Mouse (Mus musculus) cerebellum, adult 2 months (tissue): ENCODE results near the gene Foxj2. TPM values are rescaled to one million over a fixed set of nuclear protein-coding genes. Genes with fewer than 3 reads are reported as not detected.

Source experiments
- DNase-seq, 2 experiments: peaks; one replicate each; pipeline ENCODE4 v3.0.0; 2021
- H3K27ac ChIP-seq: fragments of 200-500 bp; 2 replicates; pipeline ENCODE4 v1.5.1; 2012; ENCODE audit warnings: low read length, control low read depth, inconsistent platforms; ENCODE audit not compliant: insufficient read depth
- H3K27me3 ChIP-seq: fragments of 200-500 bp; 2 replicates; pipeline ENCODE4 v1.6.1; 2012; ENCODE audit warnings: inconsistent platforms, mild to moderate bottlenecking, low read length, moderate library complexity; ENCODE audit not compliant: control insufficient read depth, insufficient read depth
- H3K4me1 ChIP-seq: fragments of 200-500 bp; 2 replicates; pipeline ENCODE4 v1.6.1; 2011; ENCODE audit warnings: low read length; ENCODE audit not compliant: control insufficient read depth, insufficient read depth
- H3K4me3 ChIP-seq: fragments of 200-500 bp; replicated peaks from 2 replicates; pipeline ENCODE3; 2011; ENCODE audit warnings: mild to moderate bottlenecking, low read depth, low read length, control low read depth; ENCODE audit not compliant: insufficient read depth
- CTCF ChIP-seq: fragments of 200-500 bp; IDR thresholded peaks from 2 replicates; pipeline ENCODE4 v1.5.1; 2011; ENCODE audit warnings: low read depth, mild to moderate bottlenecking, control low read depth, low read length, moderate library complexity, borderline replicate concordance; ENCODE audit not compliant: insufficient read depth
- POLR2A ChIP-seq: fragments of 200-500 bp; IDR thresholded peaks from 2 replicates; pipeline ENCODE4 v1.6.1; 2011; ENCODE audit warnings: low read length, control low read depth, borderline replicate concordance; ENCODE audit not compliant: insufficient read depth
- WGBS: fragments of 180-500 bp; shearing (Covaris S2); methylation state at CpG from one replicate; pipeline ENCODE4 v1.1.7; 2018; 5-methylcytosine and 5-hydroxymethylcytosine counted together
- polyA plus RNA-seq: library from polyadenylated mRNA; depleted of rRNA; stranded (reverse); fragments of >200 nt; gene quantifications from 2 replicates; pipeline ENCODE4 v1.2.3, GENCODE M21; 2012

The Foxj2 gene
- polyA plus RNA-seq, 1 experiment = 17.7 TPM

- DNase-seq = peak in 1 of 2 experiments; percentile 42
- TF ChIP-seq POLR2A (no peak), CTCF (peak; percentile 57; the same call in 1 of the 2 replicates)
Observed at GRCm38 (mm10) chr6:122834365-122834764, 14.7 kb downstream of the Foxj2 start.

DNA sequence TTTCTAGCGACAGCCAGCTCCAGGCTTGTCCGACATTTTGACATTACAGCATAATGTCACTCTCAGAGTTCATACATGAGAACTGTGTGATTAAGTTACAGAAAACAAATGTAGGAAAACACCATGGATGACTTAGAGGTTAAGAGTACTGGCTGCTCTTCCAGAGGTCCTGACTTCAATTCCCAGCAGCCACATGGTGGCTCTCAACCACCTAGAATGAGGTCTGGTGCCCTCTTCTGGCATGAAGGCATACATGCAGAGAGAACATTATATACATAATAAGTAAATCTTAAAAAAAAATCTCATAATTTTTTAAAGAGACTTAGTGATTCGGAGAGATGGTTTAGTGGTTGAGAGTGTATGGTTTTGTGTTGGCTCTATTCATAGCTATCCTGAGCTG lies 17.3 kb downstream of the Foxj2 start:
- TF ChIP-seq POLR2A = no peak
- TF ChIP-seq CTCF = no peak
- Histone ChIP-seq H3K4me1 (no peaks in the 10 kb centered on the region), H3K27ac (no peak overlapping the region), H3K27me3 (no peaks in the 10 kb centered on the region), H3K4me3 (no peak overlapping the region)
- WGBS = over 99% methylated on average over 3 of the region's 3 CpGs
- DNase-seq = no peak

More at GRCm38 (mm10) chr6:122834365-122834764, 14.7 kb downstream of the Foxj2 start:
- WGBS = 79% methylated on average over 4 of the region's 4 CpGs
- Histone ChIP-seq H3K27ac (no peak overlapping the region), H3K27me3 (no peaks in the 10 kb centered on the region), H3K4me1 (no peaks in the 10 kb centered on the region), H3K4me3 (no peak overlapping the region)

- Histone ChIP-seq H3K27me3 (no peaks in the 10 kb centered on the region), H3K27ac (no peak overlapping the region), H3K4me1 (no peaks in the 10 kb centered on the region), H3K4me3 (no peak overlapping the region)
- DNase-seq = no peak
- TF ChIP-seq POLR2A = no peak
- TF ChIP-seq CTCF = no peak
- WGBS = 81% methylated on average over 5 of the region's 5 CpGs
Observed at GRCm38 (mm10) chr6:122837539-122837938, 17.8 kb downstream of the Foxj2 start.

GRCm38 (mm10) chr6:122843759-122844158 lies 24.0 kb downstream of the Foxj2 start:
- Histone ChIP-seq H3K27ac (no peak overlapping the region), H3K4me3 (no peak overlapping the region), H3K27me3 (no peaks in the 10 kb centered on the region), H3K4me1 (no peaks in the 10 kb centered on the region)
- TF ChIP-seq CTCF (no peak), POLR2A (no peak)
- WGBS = 84% methylated on average over 6 of the region's 6 CpGs
- DNase-seq = no peak

GRCm38 (mm10) chr6:122852696-122853095 lies 33.0 kb downstream of the Foxj2 start:
- no peak for TF ChIP-seq CTCF
- TF ChIP-seq POLR2A = no peak
- H3K4me1 ChIP-seq = no peaks in the 10 kb centered on the region
- H3K4me3 ChIP-seq = no peak overlapping the region
- H3K27me3 ChIP-seq = no peaks in the 10 kb centered on the region
- no peak overlapping the region for H3K27ac ChIP-seq
- no peak for DNase-seq
- 69% methylated on average over 2 of the region's 2 CpGs for WGBS

DNA sequence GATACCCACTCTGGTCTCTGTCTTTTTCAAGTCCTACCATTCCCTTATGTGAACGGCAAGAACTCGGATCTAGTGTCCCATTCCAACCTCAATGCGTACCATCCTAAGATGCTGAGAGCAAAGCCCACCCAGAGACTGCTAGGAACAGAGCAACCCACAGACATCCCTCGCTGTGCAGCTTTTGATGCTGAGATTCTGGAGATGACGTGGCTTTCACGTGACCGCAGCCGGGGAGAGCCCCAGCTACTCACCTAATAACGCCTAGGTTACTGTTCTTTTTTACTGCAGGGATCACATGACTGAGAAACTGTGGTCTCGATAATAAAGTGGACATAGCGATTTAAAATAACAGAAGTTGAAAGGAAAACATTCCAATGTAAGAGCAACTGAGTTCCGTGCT lies 34.8 kb downstream of the Foxj2 start:
- DNase-seq = no peak
- Histone ChIP-seq H3K4me3 (no peak overlapping the region), H3K4me1 (no peaks in the 10 kb centered on the region), H3K27me3 (no peaks in the 10 kb centered on the region), H3K27ac (no peak overlapping the region)
- TF ChIP-seq POLR2A = no peak
- TF ChIP-seq CTCF = no peak
- WGBS = 86% methylated on average over 12 of the region's 12 CpGs

DNA sequence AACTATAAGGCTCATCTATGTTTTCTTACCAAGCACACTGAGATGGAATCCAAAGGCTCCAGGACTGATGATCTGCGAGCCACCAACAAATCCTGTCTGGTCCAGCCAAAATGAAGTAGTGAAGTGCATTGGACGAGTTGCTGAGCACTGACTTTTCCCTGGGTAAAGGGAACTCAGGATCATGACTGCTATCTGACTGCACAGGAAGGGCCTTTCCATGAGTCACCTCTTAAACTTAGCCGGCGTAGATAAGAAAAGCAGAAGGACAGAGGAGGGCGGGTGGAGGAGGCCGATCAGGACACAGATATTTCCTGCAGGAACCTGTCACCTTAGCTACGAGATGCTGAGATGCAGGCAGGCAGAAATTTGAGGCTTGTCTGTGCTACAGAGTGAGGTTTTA lies 36.2 kb downstream of the Foxj2 start, which contains the start of gene C3ar1:
Gene C3ar1 (minus strand): TSS at position 207 of the 400 bp plus-strand sequence.
- no peak for DNase-seq
- no peak within 1 kb of the TSS for H3K4me3 ChIP-seq
- no peak for TF ChIP-seq CTCF
- TF ChIP-seq POLR2A = no peak
- H3K27me3 ChIP-seq = no peaks in the 10 kb centered on the region
- H3K4me1 ChIP-seq = no peaks in the 10 kb centered on the region
- 82% methylated on average over 7 of the region's 7 CpGs for WGBS
- H3K27ac ChIP-seq = no peak within 1 kb of the TSS

DNA sequence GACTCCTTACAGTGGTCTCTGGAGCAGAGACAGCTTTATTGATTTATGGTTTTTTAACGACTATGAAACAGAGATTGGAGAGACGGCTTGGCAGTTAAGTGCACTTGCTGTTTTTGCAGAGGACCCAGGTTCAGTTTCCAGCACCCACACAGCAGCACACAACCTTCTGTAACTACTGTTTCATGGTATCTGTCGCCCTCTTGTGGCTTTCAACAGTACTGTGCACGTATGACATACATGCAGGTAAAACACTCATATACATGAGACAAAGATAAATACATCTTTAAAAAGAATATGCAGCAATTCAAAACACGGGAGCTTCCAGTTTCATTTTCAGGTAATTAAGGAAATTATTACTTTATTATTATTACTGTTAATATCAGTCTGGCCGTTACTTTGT lies 42.7 kb downstream of the Foxj2 start:
- Histone ChIP-seq H3K27ac (no peak overlapping the region), H3K27me3 (no peaks in the 10 kb centered on the region), H3K4me1 (no peaks in the 10 kb centered on the region), H3K4me3 (no peak overlapping the region)
- 84% methylated on average over 6 of the region's 6 CpGs for WGBS
- DNase-seq = no peak
- TF ChIP-seq CTCF (no peak), POLR2A (no peak)

DNA sequence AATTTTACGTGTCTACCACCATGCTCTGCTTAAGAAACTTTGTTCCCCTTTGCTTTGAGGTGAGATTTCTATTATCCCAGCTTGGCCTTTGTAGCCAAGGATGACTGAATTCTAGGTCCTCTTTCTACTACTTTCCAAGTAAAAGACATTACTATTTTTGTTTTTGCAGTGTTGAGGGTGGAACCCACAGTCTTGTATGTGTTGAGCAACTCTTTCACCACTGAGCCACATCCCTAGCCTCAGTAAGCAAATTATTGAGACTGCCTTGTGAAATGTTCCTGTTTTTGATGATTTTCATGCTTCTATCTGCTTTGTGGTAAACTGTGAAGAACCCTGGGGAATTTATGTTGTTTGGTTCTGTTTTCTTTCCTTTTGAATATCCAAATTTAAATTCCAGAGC lies 43.2 kb downstream of the Foxj2 start:
- Histone ChIP-seq H3K4me3 (no peak overlapping the region), H3K27me3 (no peaks in the 10 kb centered on the region), H3K4me1 (no peaks in the 10 kb centered on the region), H3K27ac (no peak overlapping the region)
- no peak for DNase-seq
- TF ChIP-seq POLR2A (no peak), CTCF (no peak)
- 90% methylated on average over 1 of the region's 1 CpGs for WGBS
